Mouse (Mus musculus) small intestine, adult 2 months (tissue): ENCODE data around the gene Gstp2. TPM values are rescaled to one million over a fixed set of nuclear protein-coding genes. Genes with fewer than 3 reads are reported as not detected.

Experiments used
- H3K27ac ChIP-seq: fragments of 200-500 bp; 2 replicates; pipeline ENCODE4 v1.5.1; 2012; ENCODE audit warnings: low read depth, low read length, control low read depth, inconsistent platforms; ENCODE audit not compliant: insufficient read depth
- H3K27me3 ChIP-seq: fragments of 200-500 bp; 2 replicates; pipeline ENCODE4 v1.6.1; 2012; ENCODE audit warnings: mild to moderate bottlenecking, moderate library complexity, low read length, inconsistent platforms; ENCODE audit not compliant: control insufficient read depth, insufficient read depth
- H3K36me3 ChIP-seq: fragments of 200-500 bp; 2 replicates; pipeline ENCODE4 v1.6.1; 2012; ENCODE audit warnings: mild to moderate bottlenecking, low read length, control low read depth, inconsistent platforms; ENCODE audit not compliant: control insufficient read depth, insufficient read depth
- H3K4me1 ChIP-seq: fragments of 200-500 bp; 2 replicates; pipeline ENCODE4 v1.6.1; 2012; ENCODE audit warnings: low read length, inconsistent platforms, mixed read lengths; ENCODE audit not compliant: control insufficient read depth, insufficient read depth, insufficient read length
- H3K4me3 ChIP-seq: fragments of 200-500 bp; 2 replicates; pipeline ENCODE4 v1.5.1; 2012; ENCODE audit warnings: low read depth, mild to moderate bottlenecking, control low read depth, inconsistent platforms, low read length, moderate library complexity
- CTCF ChIP-seq: fragments of 200-500 bp; IDR thresholded peaks from 2 replicates; pipeline ENCODE4 v1.5.1; 2012; ENCODE audit warnings: low read depth, mild to moderate bottlenecking, control low read depth, inconsistent platforms, low read length, moderate library complexity, mixed read lengths; ENCODE audit not compliant: insufficient replicate concordance, insufficient read length; ENCODE audit errors: extremely low read depth
- POLR2A ChIP-seq: fragments of 200-500 bp; IDR thresholded peaks from 2 replicates; pipeline ENCODE4 v1.6.1; 2012; ENCODE audit warnings: low read depth, mild to moderate bottlenecking, control low read depth, inconsistent platforms, low read length, moderate library complexity
- WGBS: fragments of 180-500 bp; shearing (Covaris S2); methylation state at CpG from one replicate; pipeline ENCODE4 v1.1.7; 2018; 5-methylcytosine and 5-hydroxymethylcytosine counted together
- polyA plus RNA-seq: library from polyadenylated mRNA; depleted of rRNA; stranded (reverse); fragments of >200 nt; gene quantifications from 2 replicates; pipeline ENCODE4 v1.2.3, GENCODE M21; 2012

Gene Gstp2
- polyA plus RNA-seq, 1 experiment, result 289 TPM

DNA sequence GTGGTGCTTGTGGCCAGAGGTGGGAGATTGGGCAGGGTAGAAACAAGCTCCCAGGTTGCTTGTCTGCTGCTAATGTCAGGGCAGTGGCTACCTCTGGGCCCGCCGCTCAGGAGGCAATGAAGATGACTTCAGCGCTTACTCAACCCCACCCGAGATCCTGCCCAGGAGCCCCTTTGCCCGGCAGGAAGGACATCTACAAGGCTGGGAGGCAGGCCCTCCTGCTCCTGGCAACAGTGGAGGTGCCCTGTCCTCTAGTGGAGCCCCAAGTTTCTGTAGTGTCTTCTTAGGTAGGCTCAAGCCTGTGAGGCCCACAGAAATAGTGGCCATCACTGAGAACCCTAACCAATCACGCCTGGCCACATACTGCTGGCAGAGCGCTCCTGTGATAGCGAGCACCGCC is 40.7 kb downstream of the Gstp2 start:
- peaks cover 42% of the 10 kb centered on the region for H3K36me3 ChIP-seq
- peaks cover 16% of the 10 kb centered on the region for H3K4me1 ChIP-seq
- no peak overlapping the region for H3K27ac ChIP-seq
- H3K4me3 ChIP-seq, result no peak overlapping the region
- H3K27me3 ChIP-seq, result no peaks in the 10 kb centered on the region
- WGBS, result 87% methylated on average over 9 of the region's 9 CpGs
- TF ChIP-seq CTCF, result no peak
- no peak for TF ChIP-seq POLR2A

DNA sequence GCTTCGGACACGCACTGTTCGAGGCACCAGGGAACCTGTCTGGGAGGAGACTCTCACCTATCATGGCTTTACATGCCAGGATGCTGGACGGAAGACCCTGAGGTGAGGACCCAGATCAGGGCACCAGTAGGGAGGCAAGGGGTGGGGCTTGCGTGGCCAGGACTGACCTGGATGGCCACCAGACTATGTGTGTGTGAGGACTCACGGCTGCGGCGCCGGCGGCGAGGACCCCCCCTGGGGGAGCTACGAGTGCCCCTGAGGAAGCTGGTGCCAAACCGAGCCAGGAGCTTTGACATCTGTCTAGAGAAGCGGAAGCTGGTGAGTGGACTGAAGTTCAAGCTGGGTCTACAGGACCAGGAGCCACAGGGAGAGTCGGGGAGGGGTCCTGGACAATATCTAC is 41.5 kb downstream of the Gstp2 start:
- Histone ChIP-seq H3K36me3 (peaks cover 35% of the 10 kb centered on the region), H3K4me1 (peaks cover 20% of the 10 kb centered on the region), H3K4me3 (no peak overlapping the region), H3K27me3 (no peaks in the 10 kb centered on the region), H3K27ac (no peak overlapping the region)
- WGBS, result 92% methylated on average over 15 of the region's 15 CpGs
- TF ChIP-seq CTCF (no peak), POLR2A (no peak)

DNA sequence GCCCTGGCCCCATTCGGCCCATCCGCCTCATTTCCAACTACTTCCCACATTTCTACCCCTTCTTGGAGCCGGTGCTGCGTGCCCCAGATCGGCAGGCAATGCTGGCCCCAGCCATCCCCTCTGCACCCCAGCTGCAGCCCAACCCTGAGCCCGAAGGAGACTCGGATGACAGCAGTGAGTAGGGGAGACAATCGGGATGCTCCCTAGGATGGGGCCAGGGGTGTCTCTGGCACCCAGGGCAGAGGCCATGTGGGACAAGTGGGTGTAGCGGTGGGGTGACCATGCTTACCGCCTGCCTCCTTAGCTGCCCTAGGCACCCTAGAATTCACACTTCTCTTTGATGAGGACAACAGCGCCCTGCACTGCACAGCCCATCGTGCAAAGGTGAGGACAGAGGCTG is 42.2 kb downstream of the Gstp2 start:
- no peak for TF ChIP-seq POLR2A
- TF ChIP-seq CTCF, result no peak
- 86% methylated on average over 12 of the region's 12 CpGs for WGBS
- peaks cover 29% of the 10 kb centered on the region for H3K36me3 ChIP-seq
- no peak overlapping the region for H3K27ac ChIP-seq
- H3K27me3 ChIP-seq, result no peaks in the 10 kb centered on the region
- H3K4me1 ChIP-seq, result peaks cover 25% of the 10 kb centered on the region
- H3K4me3 ChIP-seq, result no peak overlapping the region

DNA sequence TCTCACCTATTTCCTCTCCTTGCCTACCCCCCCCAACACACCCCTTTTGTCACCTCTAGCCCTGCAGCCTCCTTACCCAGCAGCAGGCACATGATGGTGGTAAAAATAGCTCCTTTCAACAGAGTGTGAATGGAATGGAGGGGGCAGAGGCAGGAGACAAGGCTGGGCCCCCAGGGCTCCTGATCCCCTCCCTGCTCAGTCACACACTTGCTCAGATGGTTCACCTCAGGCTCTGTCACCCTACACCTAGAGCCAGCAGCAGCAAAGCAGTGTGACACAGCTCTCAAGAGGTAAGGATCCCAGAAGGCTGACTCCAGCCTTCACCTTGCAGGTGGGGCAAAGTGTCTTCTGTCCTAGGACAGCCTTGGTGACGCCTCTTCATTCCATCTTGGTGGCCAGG is 42.7 kb downstream of the Gstp2 start, which contains the start of gene Doc2g:
Doc2g (plus strand) TSS at position 202 of the 400 bp plus-strand sequence.
- no peaks in the 10 kb centered on the region for H3K27me3 ChIP-seq
- H3K36me3 ChIP-seq, result peaks cover 23% of the 10 kb centered on the region
- peaks cover 25% of the 10 kb centered on the region for H3K4me1 ChIP-seq
- TF ChIP-seq CTCF, result no peak
- no peak for TF ChIP-seq POLR2A
- WGBS, result 97% methylated on average over 1 of the region's 1 CpGs
- H3K27ac ChIP-seq, result no peak within 1 kb of the TSS
- no peak within 1 kb of the TSS for H3K4me3 ChIP-seq

DNA sequence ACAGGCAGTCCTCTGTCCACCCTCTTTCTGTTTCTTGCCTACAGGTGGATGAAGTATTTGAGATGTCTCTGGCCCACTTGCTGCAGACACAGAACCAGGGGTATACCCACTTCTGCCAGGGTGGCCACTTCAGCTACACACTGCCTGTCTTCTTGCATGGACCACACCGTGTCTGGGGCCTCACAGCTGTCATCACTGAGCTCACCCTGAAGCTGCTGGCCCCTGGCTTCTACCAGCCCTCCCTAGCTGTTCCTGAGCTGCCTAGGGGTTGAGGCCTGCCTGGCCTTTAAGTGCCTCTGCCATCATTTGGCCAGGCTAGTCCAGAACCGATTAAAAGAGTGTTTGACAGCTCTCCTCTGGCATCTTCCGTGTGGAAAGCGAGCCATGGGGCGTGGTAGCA is 44.1 kb downstream of the Gstp2 start:
- no peak for TF ChIP-seq POLR2A
- TF ChIP-seq CTCF, result no peak
- Histone ChIP-seq H3K4me1 (peaks cover 32% of the 10 kb centered on the region), H3K27me3 (no peaks in the 10 kb centered on the region), H3K4me3 (no peak overlapping the region), H3K36me3 (peaks cover 12% of the 10 kb centered on the region), H3K27ac (no peak overlapping the region)
- whole genome bisulfite sequencing, result 68% methylated on average over 5 of the region's 5 CpGs

DNA sequence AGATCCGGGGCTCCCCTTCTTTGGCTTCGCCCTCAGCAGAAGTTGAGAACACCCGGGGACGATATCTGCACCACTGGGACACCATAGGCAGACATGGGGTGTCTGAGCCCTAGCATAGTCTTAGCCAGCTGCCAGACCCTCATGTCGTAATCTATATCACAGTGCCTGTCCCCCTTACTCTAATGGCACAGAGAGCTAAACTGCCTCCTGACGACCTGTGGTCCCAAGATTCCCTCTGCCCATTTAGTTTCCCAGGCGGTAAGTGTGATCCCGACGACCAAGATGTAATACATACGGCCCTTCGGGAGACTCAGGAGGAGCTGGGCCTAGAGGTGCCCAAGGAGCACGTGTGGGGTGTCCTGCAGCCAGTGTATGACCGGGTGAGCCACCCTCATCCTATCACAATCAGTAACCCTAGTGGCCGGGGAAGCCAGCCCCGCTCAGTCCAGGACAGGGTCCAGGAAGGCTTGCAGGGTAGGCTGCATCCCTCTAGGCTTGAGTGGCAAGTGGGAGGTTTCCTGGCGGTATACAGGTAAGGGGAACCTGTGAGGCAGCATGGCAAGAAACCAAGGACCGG is 44.8 kb downstream of the Gstp2 start:
- peak overlapping the region; percentile 92 for H3K27ac ChIP-seq
- H3K36me3 ChIP-seq, result peaks cover 6% of the 10 kb centered on the region
- TF ChIP-seq POLR2A, result no peak
- peak; percentile 10; the same call in 1 of the 2 replicates for TF ChIP-seq CTCF
- H3K27me3 ChIP-seq, result no peaks in the 10 kb centered on the region
- 19% methylated on average over 17 of the region's 17 CpGs for WGBS
- H3K4me3 ChIP-seq, result peak overlapping the region; percentile 71
- peaks cover 36% of the 10 kb centered on the region for H3K4me1 ChIP-seq

DNA sequence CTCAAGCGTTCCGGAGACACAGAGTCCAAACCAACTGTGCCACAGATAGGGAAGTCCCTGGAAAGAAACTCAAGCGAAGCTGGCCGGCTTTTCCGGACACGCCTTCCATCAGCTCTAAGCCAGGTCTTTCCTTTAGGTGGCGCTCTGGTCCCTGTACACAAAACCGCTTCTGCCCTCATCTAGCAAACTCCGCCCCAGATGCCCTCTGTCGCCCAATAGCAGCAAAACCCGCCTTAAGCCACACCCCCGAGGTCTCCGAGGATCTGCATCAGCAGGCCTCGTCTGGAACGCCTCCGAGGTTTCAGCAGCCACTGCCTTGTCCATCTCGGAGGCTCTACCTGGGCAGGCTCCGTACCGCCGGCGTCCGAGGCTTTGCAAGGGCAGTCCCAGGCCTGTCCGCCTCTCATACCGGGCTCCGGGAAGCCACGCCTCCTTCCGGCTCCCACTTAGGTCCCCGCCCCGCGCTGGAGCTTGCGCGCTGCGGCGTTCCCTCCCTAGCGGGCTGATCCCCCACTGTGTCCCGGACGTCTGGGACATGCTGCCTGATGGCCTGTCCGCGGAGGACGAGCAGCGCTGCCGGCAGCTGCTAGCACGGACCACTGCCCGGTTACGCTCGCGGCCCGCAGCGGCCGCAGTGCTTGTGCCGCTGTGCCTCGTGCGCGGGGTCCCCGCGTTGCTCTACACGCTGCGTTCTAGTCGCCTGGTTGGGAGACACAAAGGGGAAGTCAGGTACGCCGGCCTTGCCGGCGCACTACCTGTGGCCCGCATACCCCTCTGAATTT is 45.5 kb downstream of the Gstp2 start, which contains the start of the genes Nudt8 and Gm49405:
Nudt8 (plus strand) TSS at position 462 of the 782 bp plus-strand sequence.
Gm49405 (plus strand) TSS at position 508 of the 782 bp plus-strand sequence.
- H3K36me3 ChIP-seq, result no peaks in the 10 kb centered on the region; the same call in 1 of the 2 replicates
- H3K27me3 ChIP-seq, result no peaks in the 10 kb centered on the region
- peak; percentile 80 for TF ChIP-seq CTCF
- peak; percentile 83 for TF ChIP-seq POLR2A
- peaks cover 36% of the 10 kb centered on the region for H3K4me1 ChIP-seq
- under 1% methylated on average over 64 of the region's 64 CpGs for WGBS
- peak within 1 kb of the TSS; percentile 71 for H3K4me3 ChIP-seq
- H3K27ac ChIP-seq, result peak within 1 kb of the TSS; percentile 92
